Mouse (Mus musculus) ES-Bruce4 (cell line): ENCODE measurements around the gene Zap70.

Source experiments
- CTCF ChIP-seq: IDR thresholded peaks from one replicate; pipeline ENCODE4 v1.8.1; 2011; ENCODE audit warnings: low read depth, low read length
- EP300 ChIP-seq: IDR thresholded peaks from 2 replicates; pipeline ENCODE4 v1.6.1; 2011; ENCODE audit warnings: low read depth, low read length; ENCODE audit not compliant: insufficient read depth
- POLR2A ChIP-seq: IDR thresholded peaks from one replicate; pipeline ENCODE4 v1.8.1; 2011; ENCODE audit warnings: low read length; ENCODE audit not compliant: insufficient read depth

DNA sequence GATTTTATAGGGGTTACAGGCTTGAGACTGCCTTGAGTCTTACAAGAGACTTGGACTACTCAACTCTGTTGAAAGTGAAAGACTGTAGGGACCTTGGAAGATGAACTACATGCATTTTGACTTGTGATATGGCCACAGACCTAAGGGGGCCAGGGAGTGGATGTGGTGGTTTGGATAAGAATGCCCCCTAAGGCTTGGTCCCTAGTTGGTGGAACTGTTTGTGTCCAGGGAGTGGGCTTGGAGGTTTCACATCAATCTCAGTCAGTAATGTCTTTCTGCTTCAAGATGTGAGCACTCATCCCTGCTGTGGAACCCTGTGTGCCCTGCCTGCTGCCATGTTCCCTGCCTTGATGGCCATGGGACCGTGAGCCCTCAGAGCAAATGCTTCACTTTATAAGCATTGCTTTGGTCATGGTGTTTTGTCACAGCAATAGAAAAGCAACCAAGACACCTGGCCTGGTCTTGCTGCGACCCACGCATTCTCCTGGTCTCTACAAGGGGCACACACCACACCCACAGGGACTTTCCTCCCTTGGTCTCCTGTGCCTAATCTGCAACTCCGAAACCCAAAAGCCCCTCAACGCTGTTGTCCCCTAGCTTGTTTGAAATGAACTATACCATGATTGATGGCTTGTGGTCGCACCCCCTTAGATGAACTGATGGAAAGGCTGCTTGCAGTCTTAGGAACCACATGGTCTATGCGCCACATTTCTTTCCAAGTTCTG is 44.7 kb downstream of the Zap70 start:
- no peak for TF ChIP-seq CTCF
- no peak for TF ChIP-seq POLR2A
- TF ChIP-seq EP300 = no peak
